Mouse (Mus musculus) liver, embryonic 15.5 days (tissue): ENCODE data around the gene Cdhr5. TPM values are rescaled to one million over a fixed set of nuclear protein-coding genes. Genes with fewer than 3 reads are reported as not detected.
"Not testable (repeated sequence)": the region's sequence is repeated elsewhere in the genome, so short reads cannot be mapped to it uniquely, and the experiment has no call there.

Experiments used
- ATAC-seq: fragments of 200-750 bp; cut with Nextera tagmentation; 2 replicates; pipeline ENCODE4 v1.8.0; 2017; ENCODE audit warnings: moderate number of reproducible peaks, mild to moderate bottlenecking, moderate library complexity; ENCODE audit not compliant: insufficient read depth
- H3K27ac ChIP-seq: fragments of 300-500 bp; sonication (generic); replicated peaks from 2 replicates; pipeline ENCODE4 v1.5.1; 2015; ENCODE audit warnings: mild to moderate bottlenecking, inconsistent platforms
- H3K27me3 ChIP-seq: fragments of 300-500 bp; sonication (generic); 2 replicates; pipeline ENCODE4 v1.6.1; 2015; ENCODE audit warnings: mild to moderate bottlenecking, inconsistent platforms
- H3K36me3 ChIP-seq: fragments of 300-500 bp; sonication (generic); replicated peaks from 2 replicates; pipeline ENCODE4 v1.6.1; 2015; ENCODE audit warnings: moderate library complexity, mild to moderate bottlenecking, inconsistent platforms
- H3K4me1 ChIP-seq: fragments of 300-500 bp; sonication (generic); replicated peaks from 2 replicates; pipeline ENCODE4 v1.6.1; 2015; ENCODE audit warnings: inconsistent platforms
- H3K4me2 ChIP-seq: fragments of 300-500 bp; sonication (generic); 2 replicates; pipeline ENCODE4 v1.6.1; 2015; ENCODE audit warnings: moderate library complexity, mild to moderate bottlenecking, inconsistent platforms
- H3K4me3 ChIP-seq: fragments of 300-500 bp; sonication (generic); replicated peaks from 2 replicates; pipeline ENCODE4 v1.5.1; 2015; ENCODE audit warnings: mild to moderate bottlenecking, inconsistent platforms
- H3K9ac ChIP-seq: fragments of 300-500 bp; sonication (generic); 2 replicates; pipeline ENCODE4 v1.6.1; 2015; ENCODE audit warnings: moderate library complexity, mild to moderate bottlenecking, inconsistent platforms
- H3K9me3 ChIP-seq: fragments of 300-500 bp; sonication (generic); replicated peaks from 2 replicates; pipeline ENCODE4 v1.6.1; 2016; ENCODE audit warnings: inconsistent platforms
- WGBS: fragments of 180-500 bp; shearing (Covaris S2); methylation state at CpG from one replicate; pipeline ENCODE4 v1.1.7; 2015; ENCODE audit warnings: mixed read lengths; ENCODE audit not compliant: insufficient replicate concordance; 5-methylcytosine and 5-hydroxymethylcytosine counted together
- polyA plus RNA-seq: library from polyadenylated mRNA; unstranded; fragments of >200 nt; fragmentation: Nextera tagmentation; extraction: Ambion mirVana; gene quantifications from 2 replicates; pipeline ENCODE4 v1.2.1, GENCODE M21; 2015

The Cdhr5 gene
- polyA plus RNA-seq, 1 experiment from 2014 or later: 0.47 TPM

- Histone ChIP-seq H3K9me3 (no peaks in the 10 kb centered on the region), H3K27me3 (no peaks in the 10 kb centered on the region), H3K4me1 (peaks cover 17% of the 10 kb centered on the region), H3K4me3 (no peak overlapping the region), H3K36me3 (peaks cover 82% of the 10 kb centered on the region), H3K27ac (no peak overlapping the region), H3K9ac (no peak overlapping the region), H3K4me2 (no peak overlapping the region)
- WGBS: 83% methylated on average over 3 of the region's 3 CpGs
- ATAC-seq: no peak
Measured at GRCm38 (mm10) chr7:141261480-141261879, 15.1 kb downstream of the Cdhr5 start.

GRCm38 (mm10) chr7:141256159-141256558 lies 20.4 kb downstream of the Cdhr5 start:
- H3K9me3 ChIP-seq: no peaks in the 10 kb centered on the region
- no peak overlapping the region for H3K4me2 ChIP-seq
- H3K4me1 ChIP-seq: no peaks in the 10 kb centered on the region
- H3K27me3 ChIP-seq: no peaks in the 10 kb centered on the region
- ATAC-seq: no peak
- H3K27ac ChIP-seq: no peak overlapping the region
- H3K4me3 ChIP-seq: no peak overlapping the region
- 76% methylated on average over 10 of the region's 10 CpGs for WGBS
- peaks cover 97% of the 10 kb centered on the region for H3K36me3 ChIP-seq
- H3K9ac ChIP-seq: no peak overlapping the region

GRCm38 (mm10) chr7:141250486-141250885 lies 26.1 kb downstream of the Cdhr5 start:
- not testable (repeated sequence) for H3K27me3 ChIP-seq, H3K27ac ChIP-seq, H3K4me3 ChIP-seq, ATAC-seq, H3K9ac ChIP-seq, H3K4me2 ChIP-seq, H3K9me3 ChIP-seq, H3K4me1 ChIP-seq
- H3K36me3 ChIP-seq: peaks cover 98% of the 10 kb centered on the region
- WGBS: 81% methylated on average over 4 of the region's 4 CpGs

- no peak overlapping the region for H3K9ac ChIP-seq
- H3K27me3 ChIP-seq: no peaks in the 10 kb centered on the region
- H3K9me3 ChIP-seq: no peaks in the 10 kb centered on the region
- peaks cover 26% of the 10 kb centered on the region for H3K4me1 ChIP-seq
- ATAC-seq: no peak
- peaks cover 60% of the 10 kb centered on the region for H3K36me3 ChIP-seq
- no peak overlapping the region for H3K4me3 ChIP-seq
- WGBS: 84% methylated on average over 10 of the region's 10 CpGs
- no peak overlapping the region for H3K4me2 ChIP-seq
- H3K27ac ChIP-seq: no peak overlapping the region
Measured at GRCm38 (mm10) chr7:141231551-141231950, 45.0 kb downstream of the Cdhr5 start.

GRCm38 (mm10) chr7:141231111-141231510 lies 45.5 kb downstream of the Cdhr5 start:
- ATAC-seq: no peak
- WGBS: 77% methylated on average over 3 of the region's 3 CpGs
- H3K4me2 ChIP-seq: no peak overlapping the region
- H3K36me3 ChIP-seq: peaks cover 58% of the 10 kb centered on the region
- no peaks in the 10 kb centered on the region for H3K9me3 ChIP-seq
- no peak overlapping the region for H3K27ac ChIP-seq
- peaks cover 26% of the 10 kb centered on the region for H3K4me1 ChIP-seq
- H3K27me3 ChIP-seq: no peaks in the 10 kb centered on the region
- H3K4me3 ChIP-seq: no peak overlapping the region; the same call in 1 of the 2 replicates
- no peak overlapping the region for H3K9ac ChIP-seq

GRCm38 (mm10) chr7:141230570-141230969 lies 46.0 kb downstream of the Cdhr5 start:
- H3K27me3 ChIP-seq: no peaks in the 10 kb centered on the region
- H3K9ac ChIP-seq: no peak overlapping the region
- H3K27ac ChIP-seq: no peak overlapping the region
- peaks cover 52% of the 10 kb centered on the region for H3K36me3 ChIP-seq
- WGBS: 86% methylated on average over 4 of the region's 4 CpGs
- peak overlapping the region; percentile 72 for H3K4me2 ChIP-seq
- H3K4me3 ChIP-seq: peak overlapping the region; percentile 71
- ATAC-seq: no peak
- H3K4me1 ChIP-seq: peaks cover 26% of the 10 kb centered on the region
- no peaks in the 10 kb centered on the region for H3K9me3 ChIP-seq

- Histone ChIP-seq H3K36me3 (peaks cover 44% of the 10 kb centered on the region), H3K4me2 (peak overlapping the region; percentile 72), H3K4me3 (peak overlapping the region; percentile 71), H3K27ac (peak overlapping the region; percentile 91; the same call in 1 of the 2 replicates), H3K9ac (peak overlapping the region; percentile 85), H3K9me3 (no peaks in the 10 kb centered on the region), H3K27me3 (no peaks in the 10 kb centered on the region), H3K4me1 (peaks cover 26% of the 10 kb centered on the region)
- no peak for ATAC-seq
- WGBS: 32% methylated on average over 6 of the region's 6 CpGs
Measured at GRCm38 (mm10) chr7:141229702-141230101, 46.9 kb downstream of the Cdhr5 start.

GRCm38 (mm10) chr7:141228279-141229067 lies 48.1 kb downstream of the Cdhr5 start, which contains the start of gene Phrf1:
Gene Phrf1, plus strand, starts transcription at chr7:141228784.
- Histone ChIP-seq H3K4me1 (peaks cover 26% of the 10 kb centered on the region), H3K27ac (peak within 1 kb of the TSS; percentile 91), H3K4me2 (peak within 1 kb of the TSS; percentile 72), H3K4me3 (peak within 1 kb of the TSS; percentile 71), H3K36me3 (peaks cover 31% of the 10 kb centered on the region), H3K9ac (peak within 1 kb of the TSS; percentile 85), H3K27me3 (no peaks in the 10 kb centered on the region), H3K9me3 (no peaks in the 10 kb centered on the region)
- under 1% methylated on average over 76 of the region's 76 CpGs for WGBS
- peak; percentile 90 for ATAC-seq

GRCm38 (mm10) chr7:141227796-141228195 lies 48.8 kb downstream of the Cdhr5 start:
- peak overlapping the region; percentile 72 for H3K4me2 ChIP-seq

GRCm38 (mm10) chr7:141226535-141226934 lies 50.1 kb downstream of the Cdhr5 start:
- Histone ChIP-seq H3K9me3 (no peaks in the 10 kb centered on the region), H3K4me1 (peaks cover 42% of the 10 kb centered on the region)
- WGBS: 75% methylated on average over 6 of the region's 6 CpGs

More at GRCm38 (mm10) chr7:141227796-141228195, 48.8 kb downstream of the Cdhr5 start:
- H3K27ac ChIP-seq: peak overlapping the region; percentile 61; the same call in 1 of the 2 replicates
- H3K9me3 ChIP-seq: no peaks in the 10 kb centered on the region
- no peak for ATAC-seq
- H3K36me3 ChIP-seq: peaks cover 24% of the 10 kb centered on the region
- H3K4me3 ChIP-seq: peak overlapping the region; percentile 71
- H3K27me3 ChIP-seq: no peaks in the 10 kb centered on the region
- peaks cover 31% of the 10 kb centered on the region for H3K4me1 ChIP-seq
- WGBS: 73% methylated on average over 4 of the region's 4 CpGs
- H3K9ac ChIP-seq: peak overlapping the region; percentile 85; the same call in 1 of the 2 replicates

GRCm38 (mm10) chr7:141222696-141223215 lies 53.8 kb downstream of the Cdhr5 start:
- no peaks in the 10 kb centered on the region for H3K9me3 ChIP-seq
- no peak overlapping the region for H3K4me3 ChIP-seq
- H3K9ac ChIP-seq: peak overlapping the region; percentile 64; the same call in 1 of the 2 replicates
- H3K4me2 ChIP-seq: peak overlapping the region; percentile 98
- H3K4me1 ChIP-seq: peaks cover 54% of the 10 kb centered on the region
- peak overlapping the region; percentile 92 for H3K27ac ChIP-seq
- no peaks in the 10 kb centered on the region for H3K27me3 ChIP-seq
- peaks cover 28% of the 10 kb centered on the region for H3K36me3 ChIP-seq
- WGBS: 77% methylated on average over 4 of the region's 4 CpGs
- no peak for ATAC-seq

More at GRCm38 (mm10) chr7:141226535-141226934, 50.1 kb downstream of the Cdhr5 start:
- ATAC-seq: no peak
- H3K9ac ChIP-seq: no peak overlapping the region
- H3K4me2 ChIP-seq: no peak overlapping the region
- peaks cover 12% of the 10 kb centered on the region for H3K36me3 ChIP-seq
- no peaks in the 10 kb centered on the region for H3K27me3 ChIP-seq
- H3K27ac ChIP-seq: no peak overlapping the region
- no peak overlapping the region for H3K4me3 ChIP-seq
